Mouse (Mus musculus) E14TG2a.4 (cell line): Measurements from ENCODE around the gene Trpc2.

Source experiments
- CTCF ChIP-seq: conservative IDR thresholded peaks from 2 replicates; pipeline ENCODE4 v1.5.1; 2014; ENCODE audit warnings: low read length
- POU5F1 ChIP-seq: IDR thresholded peaks from 2 replicates; pipeline ENCODE4 v1.6.1; 2014; ENCODE audit warnings: low read length, borderline replicate concordance

- TF ChIP-seq CTCF, result no peak
- no peak for TF ChIP-seq POU5F1
Measured at GRCm38 (mm10) chr7:102108206-102108605, 25.3 kb downstream of the Trpc2 start.
